Mouse (Mus musculus) ES-E14 (cell line): Measurements from ENCODE around the gene Tmed9.

Source experiments
- CHD2 ChIP-seq: IDR thresholded peaks from 2 replicates; pipeline ENCODE4 v1.6.1; 2014; ENCODE audit warnings: mild to moderate bottlenecking, low read depth, low read length, inconsistent platforms
- HCFC1 ChIP-seq: IDR thresholded peaks from 2 replicates; pipeline ENCODE4 v1.6.1; 2012; ENCODE audit warnings: low read length, inconsistent platforms, borderline replicate concordance; ENCODE audit not compliant: insufficient read depth
- MAFK ChIP-seq: IDR thresholded peaks from 2 replicates; pipeline ENCODE4 v1.6.1; 2014; ENCODE audit warnings: mild to moderate bottlenecking, low read depth, low read length, inconsistent platforms; ENCODE audit not compliant: insufficient read depth
- ZC3H11A ChIP-seq: IDR thresholded peaks from 2 replicates; pipeline ENCODE4 v1.6.1; 2012; ENCODE audit warnings: low read depth, mild to moderate bottlenecking, inconsistent platforms, low read length, borderline replicate concordance
- ZNF384 ChIP-seq: IDR thresholded peaks from 2 replicates; pipeline ENCODE4 v1.6.1; 2012; ENCODE audit warnings: low read depth, low read length, inconsistent platforms

DNA sequence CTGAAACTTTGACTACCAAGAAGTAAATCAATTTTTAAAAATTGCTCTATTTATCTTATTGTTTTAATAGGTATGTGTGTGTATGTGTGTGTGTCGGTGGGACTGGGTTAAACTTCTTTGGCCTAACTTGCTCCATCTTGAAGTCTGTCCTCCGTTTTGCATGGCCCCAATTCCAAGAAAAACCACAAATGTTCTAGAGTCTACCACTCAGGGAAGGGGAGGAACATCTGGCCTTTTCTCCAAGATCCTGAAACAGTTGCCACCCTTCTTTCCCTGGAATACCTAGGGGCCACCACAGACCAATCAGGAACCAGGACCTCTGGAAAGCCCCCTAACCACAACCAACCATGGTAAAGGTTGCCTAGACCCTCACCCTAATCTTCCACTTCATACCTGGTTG, 1.6 kb upstream of the Tmed9 start:
- TF ChIP-seq HCFC1 = no peak
- no peak for TF ChIP-seq MAFK
- TF ChIP-seq ZC3H11A = no peak
- no peak for TF ChIP-seq CHD2
- no peak for TF ChIP-seq ZNF384
